Mouse (Mus musculus): ENCODE data around the gene Kcnk6. TPM values are rescaled to one million over a fixed set of nuclear protein-coding genes. Genes with fewer than 3 reads are reported as not detected.
A peak's percentile ranks its signal among the peaks of the same experiment; 100 is the strongest.
"Not testable (repeated sequence)": the region's sequence is repeated elsewhere in the genome, so short reads cannot be mapped to it uniquely, and the experiment has no call there.

Kcnk6 gene
- polyA plus RNA-seq, 1 experiment = 39.1 TPM

DNA sequence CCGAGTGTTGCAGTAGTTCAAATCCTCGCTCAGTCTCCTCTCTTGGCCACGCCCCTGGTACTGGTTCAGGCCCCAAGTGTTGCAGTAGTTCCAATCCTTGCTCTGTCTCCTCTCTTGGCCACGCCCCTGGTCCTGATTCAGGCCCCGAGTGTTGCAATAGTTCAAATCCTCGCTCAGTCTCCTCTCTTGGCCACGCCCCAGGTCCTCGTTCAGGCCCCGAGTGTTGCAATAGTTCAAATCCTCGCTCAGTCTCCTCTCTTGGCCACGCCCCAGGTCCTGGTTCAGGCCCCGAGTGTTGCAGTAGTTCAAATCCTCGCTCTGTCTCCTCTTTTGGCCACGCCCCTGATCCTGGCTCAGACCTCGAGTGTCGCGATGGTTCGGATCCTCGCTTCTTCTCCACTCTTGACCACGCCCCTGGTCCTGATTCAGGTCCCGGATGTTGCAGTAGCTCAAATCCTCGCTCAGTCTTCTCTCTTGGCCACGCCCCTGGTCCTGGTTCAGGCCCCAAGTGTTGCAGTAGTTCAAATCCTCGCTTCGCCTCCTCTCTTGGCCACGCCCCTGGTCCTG is 20.0 kb downstream of the Kcnk6 start:
- Histone ChIP-seq H3K4me1 (ENCODE audit: control insufficient read depth, insufficient read depth, low read length) (peaks cover 6% of the 10 kb centered on the region; the same call in 1 of the 2 replicates), H3K27ac (ENCODE audit: insufficient read depth, low read depth, low read length) (peak overlapping the region; percentile 73), H3K4me3 (ENCODE audit: insufficient read depth, low read length) (peak overlapping the region; percentile 48)
- TF ChIP-seq CTCF (IDR thresholded peaks at IDR 0.05; ENCODE audit: low read depth, low read length) (no peak), POLR2A (IDR thresholded peaks at IDR 0.05; ENCODE audit: borderline replicate concordance, low read depth, low read length) (no peak)

DNA sequence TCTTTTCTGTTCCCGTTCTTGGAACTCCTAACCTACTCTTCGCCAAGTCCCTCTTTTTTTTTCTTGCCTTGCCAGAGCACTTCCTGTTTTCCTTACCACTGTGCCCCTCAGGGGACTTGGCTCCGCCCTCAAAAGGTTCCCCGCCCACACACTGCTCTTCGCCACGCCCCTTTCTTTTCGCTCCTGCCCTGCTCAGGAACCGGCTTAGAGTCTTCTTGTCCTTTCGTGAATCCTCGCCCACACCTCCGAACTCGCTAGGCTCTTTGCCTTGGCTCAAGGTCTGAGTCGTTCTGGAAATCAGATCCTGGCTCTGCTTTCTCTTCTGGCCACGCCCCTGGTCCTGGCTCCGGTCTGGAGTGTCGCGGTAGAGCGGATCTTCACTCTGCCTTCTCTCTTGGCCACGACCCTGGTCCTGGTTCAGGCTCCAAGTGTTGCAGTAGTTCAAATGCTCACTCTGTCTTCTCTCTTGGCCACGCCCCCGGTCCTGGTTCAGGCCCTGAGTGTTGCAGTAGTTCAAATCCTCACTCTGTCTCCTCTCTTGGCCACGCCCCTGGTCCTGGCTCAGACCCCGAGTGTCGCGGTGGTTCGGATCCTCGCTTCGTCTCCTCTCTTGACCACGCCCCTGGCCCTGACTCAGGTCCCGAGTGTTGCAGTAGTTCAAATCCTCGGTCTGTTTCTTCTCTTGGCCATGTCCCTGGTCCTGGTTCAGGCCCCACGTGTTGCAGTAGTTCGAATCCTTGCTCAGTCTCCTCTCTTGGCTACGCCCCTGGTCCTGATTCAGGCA is 20.7 kb downstream of the Kcnk6 start:
- Histone ChIP-seq H3K4me3 (ENCODE audit: insufficient read depth, low read length) (peak overlapping the region; percentile 48), H3K27ac (ENCODE audit: insufficient read depth, low read depth, low read length) (peak overlapping the region; percentile 73), H3K4me1 (ENCODE audit: control insufficient read depth, insufficient read depth, low read length) (peaks cover 6% of the 10 kb centered on the region; the same call in 1 of the 2 replicates)
- TF ChIP-seq POLR2A (IDR thresholded peaks at IDR 0.05; ENCODE audit: borderline replicate concordance, low read depth, low read length) = no peak

DNA sequence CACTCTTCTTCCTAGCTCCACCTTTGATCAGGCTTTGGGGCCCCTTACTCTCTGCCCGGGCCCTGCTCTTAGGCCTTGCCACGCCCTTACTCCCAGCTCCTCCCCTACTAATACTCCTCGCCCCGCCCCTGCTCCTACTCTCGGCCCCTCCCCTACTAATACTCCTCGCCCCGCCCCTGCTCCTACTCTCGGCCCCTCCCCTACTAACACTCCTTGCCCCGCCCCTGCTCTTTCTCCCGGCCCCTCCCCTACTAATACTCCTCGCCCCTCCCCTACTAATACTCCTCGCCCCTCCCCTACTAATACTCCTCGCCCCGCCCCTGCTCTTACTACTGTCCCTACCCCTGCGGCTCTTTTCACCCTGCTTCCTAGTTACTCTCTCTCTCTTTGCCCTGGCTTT is 21.3 kb downstream of the Kcnk6 start:
- H3K4me3 ChIP-seq (ENCODE audit: insufficient read depth, low read length) = peak overlapping the region; percentile 55
- H3K27ac ChIP-seq (ENCODE audit: insufficient read depth, low read depth, low read length) = peak overlapping the region; percentile 73
- H3K4me1 ChIP-seq (ENCODE audit: control insufficient read depth, insufficient read depth, low read length) = not testable (repeated sequence)

DNA sequence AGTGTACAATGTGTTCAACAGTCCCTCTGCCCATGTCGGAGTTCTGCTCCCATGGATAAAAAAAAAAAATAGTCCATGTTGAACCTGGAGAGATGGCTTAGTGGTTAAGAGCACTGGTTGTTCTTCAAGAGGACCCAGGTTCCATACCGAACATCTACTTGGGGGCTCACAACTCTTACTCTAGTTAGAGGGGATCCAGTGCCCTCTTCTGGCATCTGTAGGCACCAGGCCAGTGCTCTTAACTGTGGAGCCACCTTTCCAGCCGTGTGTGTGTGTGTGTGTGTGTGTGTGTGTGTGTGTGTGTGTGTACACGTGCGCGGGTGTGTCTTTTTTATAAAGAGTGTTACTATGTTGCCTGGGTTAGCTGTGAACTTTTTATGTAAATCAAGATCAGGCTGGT is 29.7 kb downstream of the Kcnk6 start:
- H3K27ac ChIP-seq (ENCODE audit: insufficient read depth, low read depth, low read length) = no peak overlapping the region
- TF ChIP-seq CTCF (IDR thresholded peaks at IDR 0.05; ENCODE audit: low read depth, low read length) = no peak
- no peak for TF ChIP-seq POLR2A (IDR thresholded peaks at IDR 0.05; ENCODE audit: borderline replicate concordance, low read depth, low read length)
- H3K4me1 ChIP-seq (ENCODE audit: control insufficient read depth, insufficient read depth, low read length) = peaks cover 4% of the 10 kb centered on the region
- no peak overlapping the region for H3K4me3 ChIP-seq (ENCODE audit: insufficient read depth, low read length)

DNA sequence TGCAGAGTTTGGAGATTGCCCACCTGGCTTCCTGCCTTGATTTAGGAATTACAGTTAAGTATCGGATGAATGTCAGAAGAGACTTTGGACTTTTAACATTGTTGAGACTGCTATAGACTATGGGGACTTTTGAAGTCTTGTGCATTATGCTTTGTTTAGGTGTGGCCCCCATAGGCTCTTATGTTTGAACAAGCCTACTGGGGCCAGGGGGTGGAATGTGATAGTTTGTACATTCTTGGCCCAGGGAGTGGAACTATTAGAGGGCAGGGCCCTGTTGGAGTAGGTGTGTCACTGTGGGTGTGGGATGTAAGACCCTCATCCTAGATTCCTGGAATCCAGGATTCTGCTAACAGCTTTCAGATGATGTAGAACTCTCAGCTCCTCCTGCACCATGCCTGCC is 38.1 kb downstream of the Kcnk6 start:
- H3K4me3 ChIP-seq (ENCODE audit: insufficient read depth, low read length); H3K27ac ChIP-seq (ENCODE audit: insufficient read depth, low read depth, low read length); H3K4me1 ChIP-seq (ENCODE audit: control insufficient read depth, insufficient read depth, low read length): not testable (repeated sequence)

DNA sequence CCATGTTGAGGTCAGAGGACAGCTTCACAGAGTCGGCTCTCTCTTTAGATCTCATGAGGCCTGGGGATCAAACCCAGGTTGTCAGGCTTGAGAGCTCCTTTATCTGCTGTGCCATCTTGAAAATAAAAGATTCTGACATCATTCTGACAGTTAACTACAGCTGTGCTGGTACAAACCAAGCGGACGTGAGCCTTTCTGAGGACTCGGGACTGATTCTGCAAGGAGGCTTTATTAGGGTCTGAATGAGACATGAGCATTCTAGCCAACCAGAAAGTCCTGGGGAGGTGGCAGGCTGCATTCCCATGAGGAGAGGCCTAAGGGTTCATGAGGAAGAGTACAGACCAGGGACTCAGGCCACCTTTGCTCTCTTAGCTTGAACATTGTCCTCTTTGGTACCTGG is 51.0 kb downstream of the Kcnk6 start:
- H3K27ac ChIP-seq (ENCODE audit: insufficient read depth, low read depth, low read length); H3K4me3 ChIP-seq (ENCODE audit: insufficient read depth, low read length); H3K4me1 ChIP-seq (ENCODE audit: control insufficient read depth, insufficient read depth, low read length): not testable (repeated sequence)

DNA sequence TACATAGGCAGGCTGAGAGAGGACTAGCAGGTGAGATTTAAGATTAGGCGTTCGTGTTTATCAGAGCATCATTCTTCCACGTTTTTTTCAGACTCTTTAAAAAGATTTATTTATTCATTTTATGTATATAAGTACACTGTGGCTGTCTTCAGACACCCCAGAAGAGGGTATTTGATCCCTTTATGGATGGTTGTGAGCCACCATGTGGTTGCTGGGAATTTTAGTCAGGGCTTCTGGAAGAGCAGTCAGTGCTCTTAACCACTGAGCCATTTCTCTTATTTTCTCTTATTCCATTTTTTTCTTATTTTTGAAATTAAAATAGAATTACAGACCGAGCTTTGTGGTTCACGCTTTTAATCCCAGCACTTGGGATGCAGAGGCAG is 51.5 kb downstream of the Kcnk6 start:
- Histone ChIP-seq H3K4me3 (ENCODE audit: insufficient read depth, low read length) (no peak overlapping the region), H3K4me1 (ENCODE audit: control insufficient read depth, insufficient read depth, low read length) (peaks cover 7% of the 10 kb centered on the region), H3K27ac (ENCODE audit: insufficient read depth, low read depth, low read length) (no peak overlapping the region)
- TF ChIP-seq POLR2A (IDR thresholded peaks at IDR 0.05; ENCODE audit: borderline replicate concordance, low read depth, low read length) = no peak
- TF ChIP-seq CTCF (IDR thresholded peaks at IDR 0.05; ENCODE audit: low read depth, low read length) = no peak

DNA sequence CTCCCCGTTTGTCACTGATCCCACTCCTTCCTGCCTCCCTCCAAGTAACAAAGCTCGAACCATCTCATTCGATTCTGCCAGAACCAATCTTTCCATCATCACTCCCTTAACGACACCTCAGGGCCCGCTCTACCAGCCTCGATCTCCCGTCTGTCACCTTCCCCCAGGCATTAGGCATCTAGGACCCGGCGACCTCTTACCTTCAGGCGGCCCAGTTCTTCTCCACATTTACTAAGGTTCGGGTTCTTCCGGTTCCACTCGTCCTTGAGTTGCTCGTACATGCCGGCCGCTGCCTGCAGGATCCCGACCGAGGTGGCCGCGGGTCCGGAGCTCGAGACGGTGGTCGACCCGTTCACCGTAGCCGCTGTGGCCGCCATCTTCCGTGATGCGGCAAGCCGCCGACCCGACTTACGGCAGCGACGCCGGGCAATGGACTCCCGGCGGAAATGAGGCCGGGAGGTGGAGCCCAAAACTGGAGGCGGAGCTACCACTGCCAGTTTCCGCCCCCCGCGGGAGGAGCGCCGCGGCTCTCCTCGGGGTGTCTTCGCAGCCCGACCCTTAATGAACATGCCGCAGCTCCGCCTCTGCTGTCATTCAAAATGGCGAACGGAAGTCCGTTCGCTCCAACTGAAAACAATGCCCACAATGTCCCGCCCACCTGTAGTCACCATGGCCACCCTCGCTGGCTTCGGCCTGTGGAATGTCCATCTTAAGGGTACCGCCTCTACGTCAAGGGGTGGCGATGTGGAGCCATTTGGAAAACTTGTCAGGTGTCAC is 52.0 kb downstream of the Kcnk6 start, which contains the start of gene Psmd8:
TSS of gene Psmd8 (minus strand) at position 625 of the 777 bp plus-strand sequence.
- peaks cover 7% of the 10 kb centered on the region for H3K4me1 ChIP-seq (ENCODE audit: control insufficient read depth, insufficient read depth, low read length)
- H3K4me3 ChIP-seq (ENCODE audit: insufficient read depth, low read length) = peak within 1 kb of the TSS; percentile 76
- peak within 1 kb of the TSS; percentile 89 for H3K27ac ChIP-seq (ENCODE audit: insufficient read depth, low read depth, low read length)
- no peak for TF ChIP-seq CTCF (IDR thresholded peaks at IDR 0.05; ENCODE audit: low read depth, low read length)
- 0 out of 2 replicates have a peak, but pooled peaks have one; percentile 6 for TF ChIP-seq POLR2A (IDR thresholded peaks at IDR 0.05; ENCODE audit: borderline replicate concordance, low read depth, low read length)

DNA sequence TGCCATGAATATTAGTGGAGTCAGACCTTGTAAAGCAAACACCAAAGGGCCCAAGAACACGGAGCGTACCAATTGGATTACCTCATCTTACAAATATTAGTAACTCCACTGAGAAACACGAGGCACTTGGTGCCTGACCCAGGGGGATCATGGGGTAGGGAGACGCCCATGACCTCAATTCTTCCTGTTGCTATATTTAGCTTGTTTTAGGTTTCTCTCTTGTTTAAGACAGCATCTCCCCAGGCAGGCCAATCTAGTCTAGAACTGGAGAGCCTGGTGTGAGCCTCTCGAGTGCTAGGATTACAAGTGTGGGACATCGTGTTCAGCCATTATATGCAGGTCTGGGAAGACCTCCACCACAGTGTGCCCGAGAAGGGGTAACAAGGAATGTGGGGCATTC is 53.0 kb downstream of the Kcnk6 start:
- H3K4me1 ChIP-seq (ENCODE audit: control insufficient read depth, insufficient read depth, low read length) = peaks cover 7% of the 10 kb centered on the region
- peak overlapping the region; percentile 89 for H3K27ac ChIP-seq (ENCODE audit: insufficient read depth, low read depth, low read length)
- TF ChIP-seq POLR2A (IDR thresholded peaks at IDR 0.05; ENCODE audit: borderline replicate concordance, low read depth, low read length) (no peak), CTCF (IDR thresholded peaks at IDR 0.05; ENCODE audit: low read depth, low read length) (no peak)
- peak overlapping the region; percentile 76 for H3K4me3 ChIP-seq (ENCODE audit: insufficient read depth, low read length)

DNA sequence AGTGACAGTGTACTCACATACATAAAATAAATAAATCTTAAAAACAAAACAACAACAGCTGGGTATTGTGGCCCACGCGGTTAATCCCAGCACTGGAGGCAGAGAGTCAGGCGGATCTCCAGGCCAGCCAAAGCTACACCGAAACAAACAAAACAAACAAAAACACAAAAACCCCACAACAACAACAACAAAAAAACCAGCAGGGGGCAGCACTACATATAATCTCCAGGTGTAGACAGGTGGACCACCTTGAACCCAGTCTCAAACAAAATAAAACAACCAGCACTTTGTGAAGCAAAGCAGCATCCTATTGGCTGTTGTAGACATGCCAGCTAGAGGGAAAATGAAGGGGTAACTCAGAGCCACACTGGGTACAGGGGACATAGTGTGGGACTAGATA is 54.2 kb downstream of the Kcnk6 start:
- H3K27ac ChIP-seq (ENCODE audit: insufficient read depth, low read depth, low read length) = peak overlapping the region; percentile 89; the same call in 1 of the 2 replicates
- peak overlapping the region; percentile 76 for H3K4me3 ChIP-seq (ENCODE audit: insufficient read depth, low read length)
- H3K4me1 ChIP-seq (ENCODE audit: control insufficient read depth, insufficient read depth, low read length) = peaks cover 7% of the 10 kb centered on the region
- TF ChIP-seq CTCF (IDR thresholded peaks at IDR 0.05; ENCODE audit: low read depth, low read length) = no peak; the same call in 1 of the 2 replicates
- no peak for TF ChIP-seq POLR2A (IDR thresholded peaks at IDR 0.05; ENCODE audit: borderline replicate concordance, low read depth, low read length)
